Mouse (Mus musculus) G1E (cell line): ENCODE results near the gene Apol8. TPM values are rescaled to one million over a fixed set of nuclear protein-coding genes. Genes with fewer than 3 reads are reported as not detected.

Experiments used
- ATAC-seq: 2 replicates; pipeline ENCODE4 v1.8.0; 2016; ENCODE audit warnings: mild to moderate bottlenecking; ENCODE audit not compliant: insufficient number of reproducible peaks, poor library complexity, low FRiP score, severe bottlenecking; ENCODE audit errors: extremely low read depth
- DNase-seq: peaks from one replicate; pipeline ENCODE4 v3.0.0; 2012; ENCODE audit warnings: low spot score
- H3K27me3 ChIP-seq: 2 replicates; pipeline ENCODE4 v1.6.1; 2012; ENCODE audit warnings: mild to moderate bottlenecking, low read length, inconsistent platforms; ENCODE audit not compliant: insufficient read depth
- H3K36me3 ChIP-seq: replicated peaks from 2 replicates; pipeline ENCODE3; 2012; ENCODE audit warnings: mild to moderate bottlenecking, inconsistent platforms
- H3K4me1 ChIP-seq: 2 replicates; pipeline ENCODE4 v1.6.1; 2012; ENCODE audit warnings: low read depth, low read length, inconsistent platforms, mixed read lengths; ENCODE audit not compliant: insufficient read depth
- H3K4me3 ChIP-seq: 2 replicates; pipeline ENCODE4 v1.5.1; 2012; ENCODE audit warnings: low read depth, mild to moderate bottlenecking, inconsistent platforms, low read length, moderate library complexity, mixed read lengths
- H3K9me3 ChIP-seq: replicated peaks from 2 replicates; pipeline ENCODE4 v1.6.1; 2012; ENCODE audit warnings: inconsistent platforms
- CTCF ChIP-seq: IDR thresholded peaks from 2 replicates; pipeline ENCODE4 v1.5.1; 2012; ENCODE audit warnings: low read depth, low read length, inconsistent platforms, mixed read lengths
- GATA1 ChIP-seq: IDR thresholded peaks from 2 replicates; pipeline ENCODE4 v1.6.1; 2012; ENCODE audit warnings: borderline replicate concordance, low read length, inconsistent platforms, mixed read lengths
- GATA2 ChIP-seq: IDR thresholded peaks from 2 replicates; pipeline ENCODE4 v1.6.1; 2012; ENCODE audit warnings: low read depth, low read length, inconsistent platforms, borderline replicate concordance
- POLR2AphosphoS5 ChIP-seq: IDR thresholded peaks from 2 replicates; pipeline ENCODE4 v1.6.1; 2012; ENCODE audit warnings: low read depth, low read length, inconsistent platforms; ENCODE audit not compliant: insufficient replicate concordance
- TAL1 ChIP-seq: conservative IDR thresholded peaks from 2 replicates; pipeline ENCODE4 v1.6.1; 2012; ENCODE audit warnings: low read depth, low read length, inconsistent platforms, mixed read lengths
- polyA plus RNA-seq: library from polyadenylated mRNA; stranded (reverse); fragments of >175 nt; gene quantifications from 2 replicates; pipeline ENCODE4 v1.2.3, GENCODE M21; 2012
- total RNA-seq, 2 experiments: library from RNA; stranded (forward) in 1 of 2; stranded (reverse) in 1 of 2; fragments of 200-1000 nt in 1 of 2; fragments of >200 nt in 1 of 2; fragmentation: Nextera tagmentation in 1 of 2; gene quantifications; 2 replicates each; pipeline ENCODE4 v1.2.3; 2014 to 2017

Gene Apol8
- total and polyA plus RNA-seq, 3 experiments: 0.55 to 13.3 TPM; not detected in 1

DNA sequence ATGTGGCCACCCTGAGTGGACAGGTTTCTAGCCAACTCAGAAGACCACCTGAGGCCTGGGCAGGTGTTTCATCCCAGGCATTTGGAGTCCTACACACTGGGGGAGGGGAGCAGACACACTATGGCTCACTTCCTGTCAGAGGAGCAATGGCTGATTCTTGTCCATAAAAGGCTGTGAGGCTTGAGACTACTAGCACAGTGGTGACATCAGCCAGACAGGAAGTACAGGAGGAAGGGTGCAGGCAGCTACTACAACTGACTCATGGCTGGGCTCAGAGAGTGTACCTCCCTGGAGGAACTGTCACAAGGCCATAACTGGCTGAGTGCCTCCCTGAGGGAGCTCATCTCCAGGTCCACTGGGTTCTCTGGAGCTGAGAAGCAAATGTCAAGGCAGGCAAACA is 43.7 kb upstream of the Apol8 start:
- H3K27me3 ChIP-seq: no peaks in the 10 kb centered on the region
- DNase-seq: peak; percentile 75
- peak; percentile 80 for ATAC-seq
- no peak overlapping the region for H3K4me3 ChIP-seq
- peaks cover 34% of the 10 kb centered on the region for H3K4me1 ChIP-seq
- peaks cover 100% of the 10 kb centered on the region for H3K36me3 ChIP-seq
- no peaks in the 10 kb centered on the region for H3K9me3 ChIP-seq
- TF ChIP-seq TAL1 (no peak), CTCF (no peak), GATA1 (no peak), POLR2AphosphoS5 (no peak), GATA2 (no peak)

DNA sequence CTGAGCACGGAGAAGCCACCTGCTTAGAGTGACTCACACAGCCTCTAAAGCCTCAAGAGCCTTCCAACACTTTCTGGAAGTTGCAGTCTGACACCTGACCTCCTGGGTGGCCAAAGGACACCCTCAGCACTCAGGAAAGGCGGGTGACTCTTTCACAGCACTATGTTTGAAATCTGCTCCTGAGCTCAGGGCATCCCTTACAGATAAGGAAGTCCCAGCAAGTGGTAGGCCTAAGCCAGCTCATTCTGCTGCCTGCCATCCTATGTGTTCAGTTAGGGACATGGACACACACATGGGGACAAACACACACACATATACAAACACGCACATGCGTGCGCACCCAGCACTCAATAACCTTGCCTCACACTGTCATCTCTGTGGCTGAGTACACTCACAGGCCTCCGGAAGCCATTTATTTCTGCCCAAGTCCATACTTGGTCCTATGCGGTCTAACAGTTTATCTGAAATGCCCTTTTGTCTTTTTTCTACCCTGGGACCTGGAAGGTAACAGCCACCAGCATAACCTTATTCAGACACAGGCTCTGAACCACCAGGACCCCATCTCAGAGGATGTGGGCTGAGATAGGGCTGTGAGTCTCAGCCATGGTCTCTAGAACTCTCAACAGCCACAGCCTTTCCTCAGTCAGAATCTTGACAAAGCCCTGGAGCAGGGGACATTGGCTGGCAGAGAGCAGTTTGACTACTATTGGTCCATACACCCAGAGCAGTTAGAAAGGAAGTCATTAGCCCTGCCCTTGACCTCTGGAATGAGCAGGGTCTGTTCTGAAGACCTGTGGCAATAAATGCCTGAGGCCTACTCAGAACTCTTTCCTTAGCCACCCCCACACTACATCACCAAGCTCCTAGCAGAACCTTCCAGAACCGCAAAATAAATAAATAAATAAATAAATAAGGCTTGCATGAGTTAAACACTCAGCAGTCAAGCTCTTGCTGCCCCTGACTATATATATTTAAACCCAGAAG is 43.0 kb upstream of the Apol8 start:
- DNase-seq: no peak
- Histone ChIP-seq H3K4me1 (peaks cover 40% of the 10 kb centered on the region), H3K27me3 (no peaks in the 10 kb centered on the region), H3K36me3 (peaks cover 100% of the 10 kb centered on the region), H3K4me3 (no peak overlapping the region), H3K9me3 (no peaks in the 10 kb centered on the region)
- ATAC-seq: no peak
- TF ChIP-seq GATA2 (no peak), POLR2AphosphoS5 (no peak), CTCF (no peak), TAL1 (no peak), GATA1 (no peak)

DNA sequence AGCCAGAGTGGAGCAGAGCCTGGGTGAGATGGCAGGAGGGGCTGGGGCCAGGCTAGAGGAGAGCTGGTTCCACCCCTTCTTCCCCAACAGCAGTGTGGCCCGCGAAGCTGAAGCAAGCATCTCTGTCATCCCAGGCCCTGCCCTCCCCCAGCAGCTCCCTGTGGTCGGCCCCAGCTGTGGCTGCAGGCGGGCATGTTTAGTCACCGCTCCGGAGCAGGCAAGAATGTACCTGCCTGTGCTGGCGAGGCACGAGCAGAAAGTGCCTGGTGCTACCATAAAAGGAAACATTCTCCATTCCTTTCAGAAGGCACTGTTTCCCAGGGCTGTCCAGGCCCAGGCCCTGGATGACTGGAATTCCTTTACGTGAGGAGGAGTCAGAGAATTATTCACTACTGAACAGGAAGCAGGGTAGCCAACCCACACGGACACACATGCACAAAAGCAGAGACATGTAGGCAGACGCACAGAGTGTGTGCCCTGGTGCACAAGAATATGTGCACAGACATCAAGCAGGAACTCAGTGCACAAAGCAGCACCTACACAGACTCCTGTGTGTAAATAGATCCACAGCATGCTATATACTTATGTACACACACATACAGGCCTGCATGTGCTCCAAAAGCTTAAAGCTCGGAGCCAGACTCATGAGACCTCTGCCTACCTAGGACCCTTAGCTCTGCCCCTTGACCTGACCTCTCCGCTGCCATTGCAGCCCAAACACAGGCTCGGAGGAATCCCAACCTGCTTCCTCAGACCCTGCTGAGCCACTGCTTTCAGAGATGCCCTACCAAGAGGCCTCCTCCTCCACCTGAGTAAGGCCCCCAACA is 42.1 kb upstream of the Apol8 start:
- Histone ChIP-seq H3K4me3 (no peak overlapping the region), H3K9me3 (no peaks in the 10 kb centered on the region), H3K27me3 (no peaks in the 10 kb centered on the region), H3K4me1 (peaks cover 40% of the 10 kb centered on the region), H3K36me3 (peaks cover 99% of the 10 kb centered on the region)
- DNase-seq: peak; percentile 61
- no peak for TF ChIP-seq POLR2AphosphoS5
- no peak for TF ChIP-seq GATA1
- no peak for TF ChIP-seq CTCF
- TF ChIP-seq GATA2: no peak
- TF ChIP-seq TAL1: no peak
- ATAC-seq: no peak

DNA sequence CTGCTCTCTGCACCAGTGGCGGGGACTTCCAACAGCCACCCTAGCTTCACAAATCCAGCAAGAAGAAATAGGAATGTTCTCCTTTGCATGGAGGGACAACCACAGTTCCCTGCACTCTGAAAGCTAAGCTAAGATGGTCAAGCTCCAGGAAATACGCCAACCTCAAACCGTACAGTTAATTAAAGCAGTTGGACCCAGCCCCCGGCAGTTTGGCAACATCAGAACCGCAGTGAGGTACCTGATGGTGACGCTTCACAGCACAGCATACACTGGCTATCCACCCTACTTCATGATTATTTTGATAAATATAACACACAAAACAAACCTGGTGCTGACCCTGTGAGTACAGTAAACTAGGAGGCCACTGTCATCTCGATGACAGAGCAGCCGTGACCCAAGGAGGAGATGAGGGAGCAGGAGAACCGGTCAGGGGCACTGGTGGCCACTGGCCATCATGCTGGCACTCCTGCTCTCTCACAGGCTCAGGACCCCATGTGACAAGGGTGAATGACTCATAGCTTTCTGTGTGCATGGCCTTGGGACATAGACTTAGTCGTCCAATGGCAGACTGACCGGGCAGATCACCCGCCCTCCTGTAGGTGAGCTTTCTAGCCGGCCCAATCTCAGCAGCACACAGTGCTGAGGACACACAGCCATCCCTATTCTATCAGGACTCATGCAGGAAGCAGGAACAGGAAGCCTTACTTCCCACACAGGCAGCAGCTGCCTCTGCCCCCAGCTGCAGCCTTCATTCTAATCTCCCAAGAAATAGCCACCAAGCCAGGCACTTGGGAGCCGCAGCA is 41.0 kb upstream of the Apol8 start:
- H3K4me3 ChIP-seq: no peak overlapping the region
- peaks cover 40% of the 10 kb centered on the region for H3K4me1 ChIP-seq
- H3K27me3 ChIP-seq: no peaks in the 10 kb centered on the region
- no peaks in the 10 kb centered on the region for H3K9me3 ChIP-seq
- ATAC-seq: no peak
- TF ChIP-seq POLR2AphosphoS5 (no peak), GATA1 (no peak), TAL1 (no peak), GATA2 (no peak), CTCF (no peak)
- H3K36me3 ChIP-seq: peaks cover 99% of the 10 kb centered on the region
- no peak for DNase-seq

DNA sequence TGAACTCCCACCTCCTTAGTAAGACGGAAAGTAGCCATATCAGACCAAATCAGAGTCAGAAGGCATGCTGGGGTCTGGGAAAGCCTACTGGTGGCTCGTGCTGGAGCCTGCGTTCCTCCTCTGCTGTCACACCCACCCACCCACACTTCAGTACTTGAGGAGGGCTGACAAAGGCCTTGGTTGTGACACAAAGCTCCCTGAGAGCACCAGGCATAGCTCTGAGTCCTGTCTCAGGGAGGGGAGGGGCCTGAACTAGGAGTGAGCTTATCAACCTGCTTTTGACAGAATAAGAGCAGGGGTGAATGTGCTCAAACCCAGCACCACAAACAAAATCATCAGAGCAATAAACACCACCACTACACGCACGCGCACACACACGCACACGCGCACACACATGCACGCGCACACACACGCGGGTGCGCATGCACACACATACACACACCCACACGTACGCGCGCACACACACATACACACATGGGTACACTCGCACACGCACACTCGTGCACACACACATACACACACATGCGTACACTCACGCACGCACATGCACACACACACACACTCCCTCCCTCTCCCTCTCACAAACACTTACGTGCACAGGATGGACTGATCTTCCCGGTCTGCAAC is 39.7 kb upstream of the Apol8 start:
- no peak for ATAC-seq
- peaks cover 99% of the 10 kb centered on the region for H3K36me3 ChIP-seq
- no peak for DNase-seq
- no peaks in the 10 kb centered on the region for H3K27me3 ChIP-seq
- peaks cover 38% of the 10 kb centered on the region for H3K4me1 ChIP-seq
- no peaks in the 10 kb centered on the region for H3K9me3 ChIP-seq
- peak overlapping the region; percentile 20; the same call in 1 of the 2 replicates for H3K4me3 ChIP-seq
- TF ChIP-seq GATA1: no peak
- no peak for TF ChIP-seq GATA2
- TF ChIP-seq CTCF: no peak
- no peak for TF ChIP-seq TAL1
- TF ChIP-seq POLR2AphosphoS5: no peak; the same call in 1 of the 2 replicates
